Mouse (Mus musculus): ENCODE results near the gene Mydgf. TPM values are rescaled to one million over a fixed set of nuclear protein-coding genes. Genes with fewer than 3 reads are reported as not detected.

Gene Mydgf
- 54.5 and 57.3 TPM in 2 replicates for polyA plus RNA-seq (2016; fragmentation: Nextera tagmentation; extraction: Ambion mirVana)

DNA sequence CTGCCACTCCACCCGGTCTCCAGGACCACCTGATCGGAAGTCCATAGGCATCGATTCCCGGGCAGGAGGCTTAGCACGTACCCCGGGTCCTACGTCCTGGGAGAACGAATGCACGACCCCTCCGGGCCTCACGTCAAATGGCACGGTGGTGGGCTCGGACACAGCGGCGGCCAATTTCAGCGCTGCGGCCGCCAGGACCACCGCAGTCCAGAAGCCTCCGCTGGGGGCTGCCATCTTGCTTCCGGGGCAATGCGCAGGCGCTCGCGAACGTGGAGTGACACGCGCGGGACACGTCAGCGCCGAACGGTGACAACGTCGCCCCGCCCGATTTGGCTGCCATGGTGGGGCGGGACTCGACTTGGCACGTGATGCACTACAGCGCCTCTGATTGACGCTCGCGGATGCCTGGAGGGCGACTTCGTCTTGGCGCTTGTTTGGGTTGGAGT lies at the start of gene Mydgf:
Gene Mydgf (minus strand): TSS at position 263 of the 446 bp plus-strand sequence.
- H3K9ac ChIP-seq: peak within 1 kb of the TSS; percentile 79
- H3K36me3 ChIP-seq (replicated peaks): peaks cover 58% of the 10 kb centered on the region
- H3K27me3 ChIP-seq: no peaks in the 10 kb centered on the region
- 0% methylated on average over 47 of the region's 47 CpGs for WGBS
- peaks cover 28% of the 10 kb centered on the region for H3K4me1 ChIP-seq
- no peaks in the 10 kb centered on the region for H3K9me3 ChIP-seq
- peak within 1 kb of the TSS; percentile 62 for H3K4me2 ChIP-seq
- peak; percentile 95 for ATAC-seq (ENCODE audit: low FRiP score)
- peak within 1 kb of the TSS; percentile 78 for H3K4me3 ChIP-seq (replicated peaks)
- H3K27ac ChIP-seq: peak within 1 kb of the TSS; percentile 67

DNA sequence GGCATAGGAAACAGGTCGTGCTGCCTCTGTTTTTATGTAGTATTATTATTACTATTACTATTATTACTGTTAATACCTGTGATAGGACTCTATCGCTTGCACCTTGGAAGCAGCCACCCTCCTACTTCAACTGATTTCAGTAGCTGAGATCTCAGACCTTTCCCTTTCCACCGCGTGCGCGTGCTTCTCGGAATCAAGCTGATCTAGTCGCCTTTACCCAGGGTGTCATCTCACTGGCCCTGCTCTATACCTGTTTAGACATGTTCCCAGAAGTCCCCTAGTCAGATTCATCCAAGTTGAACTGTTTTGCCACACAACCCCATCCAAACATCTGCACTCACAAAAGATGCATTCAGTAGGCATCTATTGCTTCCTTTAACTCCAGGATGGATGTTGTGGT lies 49.7 kb upstream of the Mydgf start:
- no peak overlapping the region for H3K9ac ChIP-seq
- ATAC-seq (ENCODE audit: low FRiP score): peak; percentile 33
- H3K27ac ChIP-seq: 0 out of 2 replicates have a peak overlapping the region, but pooled peaks have one; percentile 21

DNA sequence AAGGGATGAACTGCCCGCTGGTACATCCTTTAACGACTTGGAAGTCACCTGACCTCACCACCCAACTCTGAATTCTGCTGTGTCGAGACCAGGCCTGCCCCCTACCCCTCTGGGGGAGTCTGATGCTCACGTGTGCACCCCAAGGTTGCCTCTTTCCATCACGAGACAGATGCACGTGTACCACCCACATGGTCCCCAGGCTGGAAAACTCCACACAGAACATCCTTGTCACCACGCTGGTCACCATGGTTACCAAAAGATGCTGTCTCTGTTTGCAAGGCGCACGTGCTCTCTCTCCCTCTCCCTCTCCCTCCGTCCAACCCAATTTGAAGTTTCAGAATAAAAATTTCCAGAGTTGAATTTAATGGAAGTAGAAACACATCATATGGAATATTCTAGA lies 46.2 kb upstream of the Mydgf start:
- Histone ChIP-seq H3K4me3 (replicated peaks) (no peak overlapping the region), H3K4me1 (peaks cover 12% of the 10 kb centered on the region), H3K4me2 (no peak overlapping the region), H3K9me3 (no peaks in the 10 kb centered on the region), H3K9ac (no peak overlapping the region), H3K36me3 (replicated peaks) (no peaks in the 10 kb centered on the region), H3K27me3 (peaks cover 10% of the 10 kb centered on the region), H3K27ac (no peak overlapping the region)
- no peak for ATAC-seq (ENCODE audit: low FRiP score)
- 65% methylated on average over 10 of the region's 10 CpGs for WGBS

More for the DNA sequence above, 49.7 kb upstream of the Mydgf start:
- no peaks in the 10 kb centered on the region for H3K9me3 ChIP-seq
- peaks cover 16% of the 10 kb centered on the region for H3K4me1 ChIP-seq
- H3K27me3 ChIP-seq: peaks cover 6% of the 10 kb centered on the region
- H3K4me2 ChIP-seq: peak overlapping the region; percentile 36
- H3K36me3 ChIP-seq (replicated peaks): no peaks in the 10 kb centered on the region
- WGBS: 57% methylated on average over 8 of the region's 8 CpGs
- no peak overlapping the region for H3K4me3 ChIP-seq (replicated peaks)

DNA sequence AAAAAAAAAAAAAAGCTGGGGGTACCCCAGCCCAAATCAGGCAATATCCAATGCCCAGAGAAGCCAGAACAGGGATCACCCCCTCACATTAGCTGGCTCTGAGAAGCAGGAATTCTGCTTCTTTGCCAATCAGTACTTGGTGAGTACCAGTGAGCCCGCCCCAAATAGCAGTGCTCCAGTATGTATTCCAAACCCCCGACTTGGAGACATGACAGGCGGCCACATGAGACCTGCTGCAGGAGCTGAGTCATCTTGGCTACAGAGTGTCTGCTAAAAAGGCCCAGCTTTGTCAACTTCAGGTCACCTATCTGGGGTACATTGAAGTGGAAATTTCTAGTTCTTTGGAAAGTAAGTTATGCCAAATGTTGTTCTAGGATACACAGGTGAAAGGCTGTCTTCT lies 42.8 kb upstream of the Mydgf start:
- H3K4me3 ChIP-seq (replicated peaks): no peak overlapping the region
- no peak overlapping the region for H3K9ac ChIP-seq
- 76% methylated on average over 3 of the region's 3 CpGs for WGBS
- H3K9me3 ChIP-seq: no peaks in the 10 kb centered on the region
- no peak overlapping the region for H3K4me2 ChIP-seq
- no peak overlapping the region for H3K27ac ChIP-seq
- no peaks in the 10 kb centered on the region for H3K36me3 ChIP-seq (replicated peaks)
- peaks cover 10% of the 10 kb centered on the region for H3K27me3 ChIP-seq
- no peaks in the 10 kb centered on the region for H3K4me1 ChIP-seq
- ATAC-seq (ENCODE audit: low FRiP score): no peak

DNA sequence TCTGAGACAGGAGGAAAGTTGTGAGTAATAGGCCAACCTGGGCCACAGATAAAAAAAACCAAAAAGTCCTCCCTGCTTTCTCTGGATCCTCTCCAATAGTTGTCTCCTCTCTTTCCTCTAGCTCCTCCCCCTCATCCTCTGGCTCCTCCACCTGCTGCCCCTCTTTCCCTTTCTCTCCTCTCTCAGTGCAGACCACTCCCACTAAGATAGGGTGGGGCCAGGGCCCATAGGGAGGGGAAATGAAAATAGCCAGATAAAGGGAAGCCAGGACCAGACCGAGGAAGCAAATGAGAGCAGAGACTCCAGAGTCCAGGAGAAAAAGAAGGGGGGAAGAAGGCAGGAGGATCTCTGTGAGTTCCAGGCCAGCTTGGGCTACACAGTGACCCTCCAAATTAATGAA lies 41.2 kb upstream of the Mydgf start:
- H3K9me3 ChIP-seq: no peaks in the 10 kb centered on the region
- 33% methylated on average over 1 of the region's 1 CpGs for WGBS

DNA sequence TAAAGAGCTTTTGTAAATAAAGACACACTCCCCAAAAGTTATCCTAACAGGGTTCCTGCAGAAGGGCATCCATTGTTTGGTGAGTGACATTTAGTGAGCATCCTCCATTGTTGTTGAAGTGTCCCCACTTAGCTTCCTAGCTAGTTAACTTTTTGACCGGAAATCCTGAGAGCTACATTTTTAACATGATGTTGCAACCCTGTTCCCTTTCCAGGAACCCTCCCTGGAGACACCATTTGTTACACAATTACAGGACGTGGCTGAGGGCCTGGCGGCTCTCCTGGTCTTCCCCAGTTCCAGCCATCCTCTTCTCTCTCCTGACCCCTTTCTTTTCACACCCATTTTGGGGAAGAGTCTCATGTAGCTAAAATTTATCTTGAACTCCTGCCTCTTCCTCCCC lies 36.1 kb upstream of the Mydgf start:
- 78% methylated on average over 3 of the region's 3 CpGs for WGBS
- H3K4me3 ChIP-seq (replicated peaks): no peak overlapping the region

More for the DNA sequence above, 41.2 kb upstream of the Mydgf start:
- peaks cover 10% of the 10 kb centered on the region for H3K27me3 ChIP-seq
- no peak for ATAC-seq (ENCODE audit: low FRiP score)
- H3K36me3 ChIP-seq (replicated peaks): no peaks in the 10 kb centered on the region
- no peak overlapping the region for H3K27ac ChIP-seq
- H3K4me1 ChIP-seq: no peaks in the 10 kb centered on the region
- H3K4me2 ChIP-seq: no peak overlapping the region
- no peak overlapping the region for H3K9ac ChIP-seq
- H3K4me3 ChIP-seq (replicated peaks): no peak overlapping the region

DNA sequence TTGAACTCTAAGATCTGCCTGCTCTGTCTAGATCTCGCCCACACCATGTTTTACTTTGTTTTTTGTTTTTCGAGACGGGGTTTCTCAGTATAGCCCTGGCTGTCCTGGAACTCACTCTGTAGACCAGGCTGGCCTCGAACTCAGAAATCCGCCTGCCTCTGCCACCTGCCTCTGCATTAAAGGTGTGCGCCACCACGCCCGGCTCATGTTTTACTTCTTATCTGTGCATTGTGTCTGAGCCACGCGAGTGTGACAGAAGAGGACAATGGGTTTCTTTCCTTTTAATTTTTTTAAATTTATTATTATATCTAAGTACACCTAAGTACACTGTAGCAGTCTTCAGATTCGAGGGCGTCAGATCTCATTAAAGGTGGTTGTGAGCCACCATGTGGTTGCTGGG lies 35.5 kb upstream of the Mydgf start:
- ATAC-seq (ENCODE audit: low FRiP score): peak; percentile 42
- WGBS: 44% methylated on average over 12 of the region's 12 CpGs
- H3K4me1 ChIP-seq: peaks cover 34% of the 10 kb centered on the region

More for the DNA sequence above, 36.1 kb upstream of the Mydgf start:
- peaks cover 6% of the 10 kb centered on the region; the same call in 1 of the 2 replicates for H3K36me3 ChIP-seq (replicated peaks)
- no peak for ATAC-seq (ENCODE audit: low FRiP score)
- no peaks in the 10 kb centered on the region for H3K27me3 ChIP-seq
- no peaks in the 10 kb centered on the region for H3K9me3 ChIP-seq
- no peak overlapping the region for H3K27ac ChIP-seq
- peaks cover 34% of the 10 kb centered on the region for H3K4me1 ChIP-seq
- H3K9ac ChIP-seq: no peak overlapping the region
- peak overlapping the region; percentile 86; the same call in 1 of the 2 replicates for H3K4me2 ChIP-seq

DNA sequence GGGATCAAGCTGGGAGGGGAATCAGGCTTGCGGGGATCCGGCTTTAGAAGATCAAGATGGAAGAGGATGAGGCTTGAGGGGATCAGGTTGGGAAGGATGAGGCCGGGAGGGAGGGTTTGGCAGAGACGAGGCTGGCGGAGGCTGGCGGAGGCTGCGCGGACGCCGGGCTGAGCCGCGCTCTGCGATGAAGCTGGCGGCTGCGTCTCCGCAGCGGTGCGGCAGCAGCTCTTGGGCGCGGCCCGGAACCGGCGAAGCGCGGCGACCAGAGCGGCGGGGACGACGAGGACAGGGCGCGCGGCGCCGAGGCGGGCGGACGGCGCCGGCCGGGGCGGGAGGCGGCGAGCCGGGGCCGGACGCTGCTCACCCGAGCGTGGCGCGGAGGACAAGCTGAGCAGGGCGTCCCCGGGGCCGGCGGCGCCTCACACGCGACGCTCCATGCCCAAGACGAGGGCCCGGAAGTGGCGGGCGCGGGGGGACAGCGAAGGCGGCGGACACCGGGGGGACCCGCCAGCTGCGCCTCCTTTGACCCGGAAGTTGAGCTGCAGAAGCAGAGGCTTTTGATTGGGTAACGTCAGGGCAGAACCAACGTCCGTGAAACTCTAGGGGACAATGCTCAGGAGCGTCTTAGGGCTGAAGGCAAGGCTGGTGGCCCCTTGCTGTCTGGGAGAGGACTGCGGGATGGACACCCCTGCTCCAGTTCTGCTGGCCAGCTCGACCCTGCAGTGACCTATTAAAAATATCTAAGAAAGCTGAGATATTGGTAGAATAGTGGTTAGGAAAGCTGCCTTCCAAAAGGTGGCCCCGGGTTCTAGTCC lies 34.9 kb upstream of the Mydgf start, which contains the start of gene Dpp9:
Gene Dpp9 (minus strand): TSS at position 529 of the 815 bp plus-strand sequence.
- no peaks in the 10 kb centered on the region for H3K27me3 ChIP-seq
- peak within 1 kb of the TSS; percentile 91 for H3K27ac ChIP-seq
- H3K9ac ChIP-seq: peak within 1 kb of the TSS; percentile 90
- H3K4me2 ChIP-seq: peak within 1 kb of the TSS; percentile 86
- H3K4me3 ChIP-seq (replicated peaks): peak within 1 kb of the TSS; percentile 98
- WGBS: 1% methylated on average over 68 of the region's 78 CpGs
- ATAC-seq (ENCODE audit: low FRiP score): peak; percentile 98
- peaks cover 34% of the 10 kb centered on the region for H3K4me1 ChIP-seq
- peaks cover 6% of the 10 kb centered on the region; the same call in 1 of the 2 replicates for H3K36me3 ChIP-seq (replicated peaks)
- no peaks in the 10 kb centered on the region for H3K9me3 ChIP-seq

More for the DNA sequence above, 35.5 kb upstream of the Mydgf start:
- Histone ChIP-seq H3K9ac (peak overlapping the region; percentile 90), H3K27ac (peak overlapping the region; percentile 91), H3K4me3 (replicated peaks) (peak overlapping the region; percentile 98), H3K36me3 (replicated peaks) (peaks cover 6% of the 10 kb centered on the region; the same call in 1 of the 2 replicates), H3K4me2 (peak overlapping the region; percentile 86), H3K27me3 (no peaks in the 10 kb centered on the region), H3K9me3 (no peaks in the 10 kb centered on the region)

DNA sequence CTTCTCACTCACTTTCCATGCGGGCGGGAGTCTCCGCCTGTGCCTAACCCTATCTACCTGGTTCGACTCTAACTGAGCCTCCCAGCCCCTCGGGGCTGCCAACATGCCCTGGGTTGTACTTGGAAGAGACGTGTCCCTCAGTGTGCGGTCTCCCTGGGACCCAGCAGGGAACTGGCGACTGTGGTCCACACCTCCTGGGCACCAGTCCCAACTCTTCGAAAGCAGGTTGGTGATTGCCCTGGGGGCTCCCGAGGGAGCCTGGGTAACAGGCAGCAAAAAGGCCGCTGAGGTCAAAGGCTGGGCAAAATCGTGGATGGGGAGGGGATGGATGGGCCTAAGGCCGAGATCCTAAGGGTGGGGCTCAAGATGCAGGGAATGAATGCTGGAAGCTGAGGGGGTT lies 34.0 kb upstream of the Mydgf start:
- WGBS: 66% methylated on average over 13 of the region's 13 CpGs
- ATAC-seq (ENCODE audit: low FRiP score): no peak
- no peaks in the 10 kb centered on the region for H3K9me3 ChIP-seq
- H3K4me1 ChIP-seq: peaks cover 34% of the 10 kb centered on the region
- peaks cover 6% of the 10 kb centered on the region; the same call in 1 of the 2 replicates for H3K36me3 ChIP-seq (replicated peaks)
- H3K4me3 ChIP-seq (replicated peaks): peak overlapping the region; percentile 98
- H3K9ac ChIP-seq: peak overlapping the region; percentile 90
- H3K27ac ChIP-seq: no peak overlapping the region
- peak overlapping the region; percentile 86 for H3K4me2 ChIP-seq
- no peaks in the 10 kb centered on the region for H3K27me3 ChIP-seq

DNA sequence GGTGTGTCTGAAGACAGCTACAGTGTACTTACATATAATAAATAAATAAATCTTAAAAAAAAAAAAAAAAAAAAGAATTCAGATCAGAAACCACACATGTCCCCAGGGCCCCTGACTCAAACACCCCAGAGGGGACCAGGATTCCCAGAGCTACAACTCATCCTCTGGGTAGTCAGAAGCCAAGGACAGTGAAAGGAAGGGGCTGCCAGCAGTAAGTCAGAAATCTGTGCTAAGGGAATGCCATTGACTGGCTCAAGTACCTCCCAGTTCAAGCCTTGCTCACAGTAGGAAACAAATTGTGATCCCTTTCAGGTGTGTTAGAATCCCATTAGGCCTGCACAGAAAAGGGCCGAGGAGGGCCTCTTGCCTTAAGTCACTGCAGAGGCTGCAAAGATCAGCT lies 30.5 kb upstream of the Mydgf start:
- peaks cover 33% of the 10 kb centered on the region for H3K4me1 ChIP-seq
- no peak for ATAC-seq (ENCODE audit: low FRiP score)
- no peak overlapping the region for H3K4me2 ChIP-seq
- peaks cover 36% of the 10 kb centered on the region for H3K36me3 ChIP-seq (replicated peaks)
- no peak overlapping the region for H3K4me3 ChIP-seq (replicated peaks)
- H3K9me3 ChIP-seq: no peaks in the 10 kb centered on the region
- no peak overlapping the region for H3K9ac ChIP-seq
- 63% methylated on average over 1 of the region's 1 CpGs for WGBS
- H3K27me3 ChIP-seq: no peaks in the 10 kb centered on the region
- H3K27ac ChIP-seq: no peak overlapping the region

DNA sequence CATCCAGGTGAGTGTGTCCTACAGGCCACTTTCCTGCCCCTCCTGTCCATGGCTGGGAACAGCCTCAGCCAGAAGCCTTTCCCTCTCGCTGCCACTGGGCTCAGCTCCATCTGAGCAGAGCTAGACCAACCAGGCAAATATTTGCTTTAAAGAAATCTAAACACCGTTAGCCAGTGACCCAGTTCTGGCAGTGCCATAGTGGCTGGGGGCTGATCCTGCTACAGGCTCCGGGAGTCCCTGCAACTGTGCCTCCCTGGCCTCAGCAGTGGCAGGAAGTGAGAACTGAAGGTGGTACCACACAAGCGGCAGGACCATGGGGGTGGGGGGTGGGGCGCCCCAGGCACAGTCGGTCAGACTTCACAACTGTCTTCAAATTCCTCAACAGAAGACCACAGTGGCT lies 29.0 kb upstream of the Mydgf start:
- Histone ChIP-seq H3K4me3 (replicated peaks) (no peak overlapping the region), H3K27ac (no peak overlapping the region), H3K27me3 (no peaks in the 10 kb centered on the region), H3K4me1 (peaks cover 27% of the 10 kb centered on the region), H3K9ac (no peak overlapping the region), H3K4me2 (no peak overlapping the region), H3K36me3 (replicated peaks) (peaks cover 51% of the 10 kb centered on the region), H3K9me3 (no peaks in the 10 kb centered on the region)
- ATAC-seq (ENCODE audit: low FRiP score): no peak
- WGBS: 82% methylated on average over 6 of the region's 6 CpGs

DNA sequence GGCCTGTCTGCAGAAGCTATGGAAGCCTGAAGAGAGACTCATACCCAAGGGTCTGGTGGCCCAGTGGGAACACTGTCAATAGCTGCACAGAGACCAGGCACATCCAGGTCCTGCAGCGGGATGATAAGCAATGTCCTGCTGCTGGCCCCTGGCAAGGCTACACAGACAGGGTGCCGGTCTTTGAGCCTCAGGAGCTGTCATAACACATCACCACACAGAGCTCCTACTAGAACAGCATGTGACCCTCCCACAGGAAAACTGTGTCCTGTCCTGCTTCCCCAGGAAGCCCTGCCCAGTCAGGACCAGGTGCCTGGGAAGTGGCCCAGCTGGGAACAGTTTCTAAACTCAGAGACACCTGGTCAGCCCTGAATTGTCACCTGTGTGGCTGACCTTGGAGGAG lies 27.4 kb upstream of the Mydgf start:
- H3K4me3 ChIP-seq (replicated peaks): no peak overlapping the region
- WGBS: 95% methylated on average over 2 of the region's 2 CpGs
- no peak overlapping the region for H3K4me2 ChIP-seq
- no peak overlapping the region for H3K9ac ChIP-seq
- H3K9me3 ChIP-seq: no peaks in the 10 kb centered on the region
- H3K27ac ChIP-seq: no peak overlapping the region
- ATAC-seq (ENCODE audit: low FRiP score): no peak
- H3K27me3 ChIP-seq: no peaks in the 10 kb centered on the region
- H3K4me1 ChIP-seq: peaks cover 11% of the 10 kb centered on the region
- H3K36me3 ChIP-seq (replicated peaks): peaks cover 66% of the 10 kb centered on the region

Data from forebrain, embryonic 12.5 days (tissue).